Mouse (Mus musculus) heart, adult 9 months (tissue): ENCODE measurements around the gene Gm20662.

Source experiments
- DNase-seq, 2 experiments: peaks; one replicate each; pipeline ENCODE4 v3.0.0; 2022; ENCODE audit warnings: low spot score in 2 of 2

Gene Gm20662

DNA sequence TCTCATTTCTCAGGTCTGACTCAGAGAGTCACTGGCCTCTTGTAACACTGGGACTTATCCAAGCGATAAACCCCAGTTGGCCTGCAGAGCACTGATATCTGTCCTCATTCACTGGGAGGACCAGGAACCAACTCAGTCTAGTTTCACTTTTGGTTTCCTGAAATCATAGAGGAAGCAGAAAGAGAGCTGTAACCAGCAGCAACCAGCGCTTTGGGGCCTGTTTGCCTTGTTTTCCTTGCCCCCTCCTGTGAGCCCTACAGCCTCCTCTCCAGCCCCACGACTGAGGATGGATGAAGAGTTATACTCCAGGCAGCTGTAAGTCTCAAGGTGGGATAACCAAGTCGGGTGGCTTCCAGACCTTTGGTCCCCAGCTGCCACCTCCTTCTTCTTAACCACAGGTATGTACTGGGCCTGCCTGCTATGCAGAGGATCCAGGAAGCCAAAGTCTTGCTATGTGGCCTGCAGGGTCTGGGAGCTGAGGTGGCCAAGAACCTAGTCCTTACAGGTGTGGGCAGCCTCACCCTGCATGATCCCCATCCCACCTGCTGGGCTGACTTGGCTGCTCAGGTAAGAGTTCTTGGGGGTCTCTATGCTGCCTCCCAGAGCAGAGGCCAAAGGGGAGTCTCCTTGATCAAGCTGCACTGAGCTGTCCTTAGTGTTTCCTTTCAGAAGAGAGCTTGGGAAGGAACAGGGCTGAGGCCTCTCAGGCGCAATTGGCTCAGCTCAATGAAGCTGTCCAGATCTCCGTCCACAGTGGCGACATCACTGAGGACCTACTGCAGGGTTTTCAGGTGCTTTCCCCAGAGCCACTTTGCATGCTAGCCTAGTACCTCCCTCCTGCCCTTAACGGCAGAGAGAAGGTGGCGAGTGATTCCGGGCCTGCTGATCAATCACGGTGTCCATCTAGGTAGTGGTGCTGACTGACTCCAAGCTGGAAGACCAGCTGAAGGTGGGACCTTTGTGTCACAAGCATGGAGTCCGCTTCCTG lies 20.5 kb upstream of the Gm20662 start, which contains the start of gene Uba7:
TSS of gene Uba7 (plus strand) at position 107 of the 988 bp plus-strand sequence.
- DNase-seq: peak; percentile 79 to 80

- DNase-seq: no peak
Measured at GRCm38 (mm10) chr9:107978815-107979214, 17.3 kb upstream of the Gm20662 start.

- DNase-seq: peak; percentile 30 to 58
Measured at GRCm38 (mm10) chr9:107981684-107982605, 14.2 kb upstream of the Gm20662 start.

GRCm38 (mm10) chr9:107982681-107983346 lies 13.3 kb upstream of the Gm20662 start, which contains the start of gene Gm20661:
Gene Gm20661 (plus strand): TSS chr9:107983058.
- DNase-seq: peak; percentile 87 to 93

DNA sequence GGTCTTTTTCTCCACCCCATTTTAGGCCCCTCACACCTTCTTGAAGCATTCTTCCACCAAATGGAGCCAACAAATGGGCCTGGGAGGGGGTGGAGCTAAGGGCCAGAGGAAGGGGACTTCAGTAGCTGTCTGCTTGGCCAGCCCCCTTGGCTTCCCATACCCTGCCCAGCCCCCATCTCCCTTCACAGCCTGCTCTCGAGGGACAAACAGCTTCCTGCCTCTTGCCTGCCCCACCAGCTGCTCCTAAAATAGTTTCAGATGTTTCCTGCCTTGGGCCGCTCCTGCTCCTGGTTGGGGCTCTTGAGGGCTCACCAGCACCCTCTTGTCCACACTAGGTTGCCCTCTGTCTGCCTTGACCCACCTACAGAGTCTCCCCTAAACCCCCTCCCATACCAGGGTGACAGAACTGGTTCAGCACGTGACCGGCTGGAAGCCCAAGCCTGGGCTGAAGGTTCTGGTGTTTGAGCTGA lies 12.7 kb upstream of the Gm20662 start:
- peak; percentile 94 to 97 for DNase-seq

GRCm38 (mm10) chr9:107984052-107984753 lies 11.9 kb upstream of the Gm20662 start:
- DNase-seq: peak in 1 of 2 experiments; percentile 33

- no peak for DNase-seq
Measured at GRCm38 (mm10) chr9:107984754-107985055, 11.4 kb upstream of the Gm20662 start.

- DNase-seq: peak; percentile 92
Measured at GRCm38 (mm10) chr9:107985131-107986119, 10.7 kb upstream of the Gm20662 start, which contains the start of gene Inka1. Gene Inka1 (minus strand): TSS chr9:107985879.

DNA sequence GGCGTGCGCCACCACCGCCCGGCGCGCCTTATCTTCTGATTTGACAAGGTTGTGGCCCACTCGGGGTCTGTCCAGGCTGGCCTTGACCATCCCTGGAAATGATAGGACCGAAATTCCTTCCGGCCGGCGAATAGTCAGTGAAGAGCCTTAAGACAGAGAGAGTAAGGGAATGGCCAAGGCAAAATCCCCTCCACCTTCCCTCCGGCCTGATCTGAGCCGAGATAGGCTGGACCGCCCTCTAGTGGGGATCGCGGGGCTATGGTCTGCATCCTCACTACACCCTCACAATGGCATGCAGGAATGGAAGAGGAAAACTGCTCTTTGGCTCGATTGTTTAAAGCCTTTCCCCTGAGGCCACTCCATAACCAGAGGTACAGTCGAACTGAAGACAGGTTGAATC lies 9.8 kb upstream of the Gm20662 start:
- DNase-seq: peak; percentile 81 to 85

DNA sequence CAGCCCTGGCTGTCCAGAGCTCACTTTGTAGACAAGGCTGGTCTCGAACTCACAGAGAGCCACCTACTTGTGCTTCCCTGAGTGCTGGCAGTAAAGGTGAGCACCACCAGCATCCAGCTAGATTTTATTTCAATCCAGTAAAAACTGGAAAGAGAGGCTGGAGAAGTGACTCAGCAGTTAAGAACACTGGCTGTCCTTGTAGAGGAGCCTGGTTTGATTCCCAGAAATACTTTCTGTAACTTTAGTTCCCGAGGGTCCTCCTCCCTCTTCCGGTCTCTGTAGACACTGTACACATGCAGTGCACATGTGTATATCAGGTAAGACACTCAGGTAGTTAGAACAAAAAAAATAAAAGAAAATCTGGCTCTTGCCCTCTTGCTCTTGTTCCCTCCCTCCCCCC lies 8.2 kb upstream of the Gm20662 start:
- peak in 1 of 2 experiments; percentile 33 for DNase-seq

DNA sequence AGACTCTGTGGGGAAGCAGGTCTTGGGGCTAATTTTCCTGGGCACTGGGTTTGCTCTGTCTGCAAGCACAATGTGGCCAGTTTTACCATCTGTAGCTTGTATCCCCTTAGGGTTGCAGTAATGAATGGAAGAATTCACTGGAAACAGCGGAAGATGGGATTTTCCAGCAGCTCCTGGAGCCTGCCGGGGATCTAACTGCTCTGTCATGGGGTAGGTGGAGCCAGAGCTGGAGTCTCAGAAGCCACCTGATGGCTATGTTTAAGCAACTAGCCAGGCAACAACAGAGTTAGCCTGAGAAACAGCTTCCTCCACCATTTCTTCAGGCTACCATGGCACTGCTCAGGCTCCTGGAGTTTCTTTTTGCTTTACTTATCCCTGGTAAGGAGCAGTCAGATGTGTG lies 4.0 kb upstream of the Gm20662 start, which contains the start of gene Cdhr4:
TSS of gene Cdhr4 (plus strand) at position 301 of the 400 bp plus-strand sequence.
- DNase-seq: no peak

DNA sequence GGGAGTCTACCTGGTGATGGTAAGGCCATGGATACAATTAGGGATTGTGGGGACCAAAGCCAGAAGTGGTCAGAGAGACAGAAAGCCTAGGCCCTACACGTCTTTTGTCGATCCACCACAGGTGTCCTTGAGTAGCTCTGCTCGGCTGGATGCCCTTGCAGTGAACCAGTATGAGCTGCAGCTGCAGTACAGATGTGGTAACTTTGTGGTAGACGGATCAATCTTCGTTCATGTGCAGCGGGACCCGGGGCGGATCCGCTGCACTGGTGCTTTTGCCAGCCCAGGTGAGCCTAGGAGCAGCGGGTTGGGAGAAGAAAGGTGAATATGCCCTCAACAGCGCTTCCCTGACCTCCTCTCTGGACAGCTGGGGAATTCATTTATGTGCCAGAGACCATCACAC lies 3.1 kb upstream of the Gm20662 start:
- DNase-seq: no peak

DNA sequence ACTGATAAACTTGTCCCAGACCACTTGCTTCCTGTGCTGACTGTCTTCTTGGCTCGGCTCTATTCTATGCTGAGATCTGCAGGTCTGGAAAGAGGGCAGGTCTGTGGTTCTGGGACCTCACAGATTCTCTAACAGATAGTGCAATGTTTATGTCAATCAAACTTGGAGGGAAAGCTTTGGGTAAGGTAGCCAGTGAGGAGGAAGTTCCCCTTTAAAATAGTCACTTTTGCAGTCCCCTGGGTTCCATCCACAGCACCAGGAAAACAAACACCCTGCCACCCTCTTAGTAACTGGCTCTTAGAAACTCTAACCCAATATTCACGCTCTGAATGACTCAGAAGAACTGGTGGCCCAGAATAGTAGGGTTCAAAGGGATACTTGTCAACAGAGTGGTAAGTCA lies 1.7 kb upstream of the Gm20662 start:
- no peak for DNase-seq

- DNase-seq: no peak
Measured at GRCm38 (mm10) chr9:107995513-107995912, 636 bp upstream of the Gm20662 start.

DNA sequence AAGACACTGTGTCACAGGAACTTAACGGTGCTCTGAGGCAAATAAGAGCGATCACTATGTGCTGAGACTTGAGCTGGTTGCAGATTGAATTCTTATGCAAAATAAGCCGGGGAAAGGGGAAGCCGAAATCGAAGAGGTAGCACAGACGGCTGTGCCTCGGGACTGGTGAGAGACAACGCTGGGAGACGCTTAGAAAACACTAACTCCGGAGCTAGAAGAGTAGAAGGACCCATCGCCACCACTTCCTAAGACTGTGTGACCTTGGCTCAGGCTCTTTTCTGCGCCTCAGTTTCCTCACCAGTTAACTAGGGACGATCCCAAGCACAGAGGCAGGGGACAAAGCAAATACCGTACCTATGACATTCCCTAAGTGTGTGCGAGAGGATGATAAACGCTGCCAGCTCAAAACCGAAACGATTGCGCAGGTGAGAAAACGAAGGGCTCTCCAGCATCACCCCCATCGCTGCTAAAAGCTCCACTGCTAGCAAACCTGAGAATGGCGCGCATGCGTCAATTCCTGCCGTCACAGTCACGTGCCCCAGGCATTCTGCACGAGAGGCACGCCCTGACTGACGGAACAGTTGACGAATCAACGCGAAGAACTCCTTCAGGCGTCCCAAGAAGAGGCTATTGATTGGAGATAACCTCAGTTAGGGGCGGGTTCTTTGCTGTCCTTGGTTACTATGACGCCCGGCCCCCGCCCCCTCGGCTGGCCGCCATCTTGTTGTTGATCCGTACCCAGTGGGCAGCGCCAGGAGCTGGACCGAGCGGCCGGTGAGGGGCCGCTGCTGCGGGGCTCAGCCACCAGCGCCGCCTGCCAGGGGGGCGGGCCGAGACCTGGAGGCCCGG lies 6.0 kb downstream of the Gm20662 start, which contains the start of gene Ip6k1:
TSS of gene Ip6k1 (plus strand) at position 580 of the 849 bp plus-strand sequence.
- DNase-seq: peak; percentile 100

- DNase-seq: no peak
Measured at GRCm38 (mm10) chr9:108002778-108003530, 6.8 kb downstream of the Gm20662 start.

- no peak for DNase-seq
Measured at GRCm38 (mm10) chr9:108003531-108003890, 7.4 kb downstream of the Gm20662 start.

DNA sequence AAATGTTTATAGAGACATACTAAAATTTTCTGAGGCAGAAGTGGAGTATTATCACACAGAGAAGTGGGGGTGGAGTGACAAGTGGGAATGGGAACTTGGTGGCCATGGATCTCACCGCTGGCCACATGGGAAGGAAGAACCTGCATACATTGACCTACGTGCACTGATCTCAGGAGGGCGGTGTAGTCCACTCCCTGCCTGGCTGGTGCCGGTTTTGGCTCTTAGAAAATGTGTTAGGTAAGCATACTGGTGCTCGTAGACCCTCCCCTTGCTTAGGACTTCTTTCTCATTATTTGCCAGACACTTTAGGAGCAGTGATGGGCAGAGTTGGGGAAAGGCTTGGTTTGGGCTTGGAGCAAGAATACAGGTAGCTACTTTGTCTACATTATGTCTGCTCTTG lies 11.9 kb downstream of the Gm20662 start:
- DNase-seq: no peak
